Mouse (Mus musculus) fibroblast of lung, adult 2 months (primary cell): ENCODE measurements around the gene Vmn2r20.
"Not testable (repeated sequence)": the region's sequence is repeated elsewhere in the genome, so short reads cannot be mapped to it uniquely, and the experiment has no call there.

Experiments
- DNase-seq: peaks from one replicate; pipeline ENCODE4 v3.0.0-alpha.2; 2011; ENCODE audit warnings: low read depth

Gene Vmn2r20

DNA sequence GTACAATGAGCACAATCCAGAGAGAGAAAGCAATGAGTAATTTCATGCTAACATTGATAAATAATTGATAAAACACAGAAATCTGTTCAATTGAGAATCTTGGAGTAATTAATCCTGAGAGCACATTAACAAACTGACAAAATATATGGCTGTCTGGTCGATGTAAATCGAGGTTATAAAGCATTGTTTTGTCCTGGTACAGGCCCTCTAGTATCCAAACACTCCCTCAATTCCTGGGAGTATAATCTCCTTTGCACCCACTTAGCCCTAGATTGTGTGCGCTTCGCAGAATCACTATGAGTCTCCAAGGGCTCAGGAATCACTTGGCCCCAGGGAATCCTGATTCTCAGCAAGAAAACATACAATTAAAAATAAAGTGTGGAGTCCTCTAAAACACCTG is at the start of gene Vmn2r20:
Gene Vmn2r20, minus strand, starts transcription at position 101 of the 400 bp plus-strand sequence.
- not testable (repeated sequence) for DNase-seq

DNA sequence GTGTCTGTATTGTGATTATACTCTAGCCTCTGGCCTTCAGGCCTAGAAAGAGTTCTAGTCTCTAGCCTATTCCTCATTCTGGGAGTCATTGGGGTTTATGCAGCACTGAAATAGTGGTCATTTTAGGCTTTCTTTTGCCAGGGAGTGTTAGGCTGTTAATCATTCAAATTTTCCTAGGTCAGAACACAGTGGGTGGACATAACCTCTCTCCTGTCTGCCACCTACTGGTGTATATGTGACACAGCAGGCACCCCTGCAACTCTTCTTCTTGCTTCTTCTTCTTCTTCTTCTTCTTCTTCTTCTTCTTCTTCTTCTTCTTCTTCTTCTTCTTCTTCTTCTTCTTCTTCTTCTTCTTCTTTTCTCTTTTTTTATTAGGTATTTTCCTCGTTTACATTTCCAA is 6.5 kb upstream of the Vmn2r20 start:
- not testable (repeated sequence) for DNase-seq

DNA sequence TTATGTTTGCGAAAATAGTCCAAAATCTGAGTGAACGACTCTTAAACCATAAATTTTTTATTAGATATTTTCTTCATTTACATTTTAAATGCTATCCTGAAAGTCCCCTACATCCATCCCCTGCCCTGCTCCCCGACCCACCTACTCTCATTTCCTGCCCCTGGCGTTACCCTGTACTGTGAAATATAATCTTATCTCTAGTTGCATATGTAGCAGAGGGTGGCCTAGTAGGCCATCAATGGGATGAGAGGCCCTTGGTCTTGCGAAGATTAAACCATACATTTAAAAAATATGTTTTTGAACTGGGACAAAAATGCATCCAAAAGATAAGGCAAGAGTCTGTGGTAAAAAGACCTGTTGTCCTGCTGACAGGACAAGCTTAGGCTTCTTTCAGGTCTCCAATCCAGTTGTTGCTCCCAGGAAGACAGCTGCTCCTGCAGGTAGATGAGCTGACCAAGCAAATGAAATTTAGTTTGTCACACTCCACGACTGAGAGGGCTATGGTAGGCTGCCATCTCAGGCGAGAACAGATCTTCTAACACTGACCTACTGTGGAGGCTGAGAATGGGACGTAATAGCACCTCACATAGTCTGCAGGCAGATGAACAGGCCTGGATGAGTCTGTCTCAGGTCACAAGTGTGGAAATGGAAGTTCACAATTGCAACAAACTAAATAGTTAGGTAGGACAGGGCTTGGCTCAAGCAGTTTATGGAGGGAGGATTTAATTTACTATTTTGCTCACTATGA is 10.8 kb downstream of the Vmn2r20 start:
- not testable (repeated sequence) for DNase-seq

DNA sequence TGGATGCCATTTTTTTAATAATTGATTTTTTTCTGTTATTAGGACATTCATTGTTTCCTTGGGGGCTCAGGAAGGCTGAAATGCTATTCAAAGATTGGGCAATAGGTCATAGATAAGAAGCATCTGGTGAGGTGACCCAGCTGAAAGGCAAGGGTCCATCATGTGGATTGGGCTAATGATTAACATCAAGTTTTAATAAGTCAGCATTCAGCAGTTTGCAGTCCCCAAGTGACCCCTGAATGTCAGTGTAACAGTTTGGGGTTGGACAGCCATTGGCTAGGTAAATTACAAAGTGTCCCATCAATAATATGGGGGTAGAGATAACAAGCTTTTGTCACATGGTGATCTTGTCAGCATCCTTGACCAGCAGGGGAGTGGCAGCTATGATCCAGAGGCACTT is 29.1 kb downstream of the Vmn2r20 start:
- not testable (repeated sequence) for DNase-seq

DNA sequence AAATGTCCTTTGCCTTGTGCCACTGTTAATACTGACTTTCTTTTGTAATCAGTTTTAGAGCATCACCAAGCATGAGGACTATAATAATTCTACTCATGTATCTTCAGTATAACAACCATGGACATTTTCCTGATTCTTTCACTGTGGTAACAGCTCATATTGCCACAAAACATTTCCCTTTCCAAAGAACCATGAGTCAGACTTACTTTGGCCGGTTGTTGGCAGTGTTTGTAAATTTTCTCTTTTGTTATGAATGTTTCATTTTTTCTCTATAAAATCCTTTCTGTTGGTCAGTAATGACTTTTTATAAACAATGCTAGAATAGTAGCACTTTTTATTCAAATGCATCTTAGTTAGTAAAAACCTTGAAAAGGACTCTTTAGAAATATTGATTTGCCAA is 71.8 kb downstream of the Vmn2r20 start:
- no peak for DNase-seq

DNA sequence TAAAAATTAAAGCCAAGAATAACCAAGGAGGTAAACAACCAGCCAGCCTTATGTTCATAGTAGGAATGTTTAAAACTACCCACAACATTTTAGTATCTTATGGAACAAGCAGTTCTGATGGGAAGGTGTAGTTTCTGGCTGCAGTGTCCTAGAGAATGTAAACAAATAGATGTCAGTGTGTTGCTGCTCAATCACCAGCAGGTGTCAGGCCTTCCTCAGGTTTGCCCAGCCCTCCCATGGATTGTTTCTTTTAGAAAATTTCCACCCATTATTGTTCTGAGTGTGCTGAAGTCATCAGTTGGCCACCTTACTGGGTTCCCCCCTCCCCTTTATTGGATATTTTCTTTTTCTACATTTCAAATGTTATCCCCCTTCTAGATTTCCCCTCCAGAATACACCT is 77.8 kb downstream of the Vmn2r20 start:
- no peak for DNase-seq

DNA sequence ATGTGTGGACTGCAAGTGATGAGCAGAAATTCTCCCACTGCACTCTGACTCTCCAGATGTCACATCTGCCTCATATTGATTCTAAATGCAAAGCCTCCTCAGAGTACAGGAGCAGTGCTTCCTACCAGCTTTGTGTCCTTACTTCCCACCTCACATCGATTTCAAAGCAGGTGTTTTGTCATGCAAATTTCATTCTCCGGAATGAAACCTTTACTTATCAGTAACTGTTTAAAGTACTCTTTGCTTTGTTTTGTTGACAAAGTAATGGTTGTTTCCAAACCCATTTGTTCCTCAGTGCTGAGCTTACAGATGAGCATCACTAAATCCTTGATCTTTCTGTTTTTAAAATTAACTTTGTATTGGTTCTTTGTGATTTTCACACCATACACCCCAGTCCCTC is 85.4 kb downstream of the Vmn2r20 start:
- no peak for DNase-seq
